Mouse (Mus musculus) liver, adult 2 months (tissue): ENCODE data around the gene 1700010B08Rik.

Experiments used
- CTCF ChIP-seq: fragments of 200-500 bp; IDR thresholded peaks from 2 replicates; pipeline ENCODE4 v1.5.1; 2011; ENCODE audit warnings: low read depth, low read length, control low read depth
- POLR2A ChIP-seq: fragments of 200-500 bp; IDR thresholded peaks from 2 replicates; pipeline ENCODE4 v1.6.1; 2011; ENCODE audit warnings: low read length, control low read depth; ENCODE audit not compliant: insufficient read depth; ENCODE audit errors: extremely low read depth

DNA sequence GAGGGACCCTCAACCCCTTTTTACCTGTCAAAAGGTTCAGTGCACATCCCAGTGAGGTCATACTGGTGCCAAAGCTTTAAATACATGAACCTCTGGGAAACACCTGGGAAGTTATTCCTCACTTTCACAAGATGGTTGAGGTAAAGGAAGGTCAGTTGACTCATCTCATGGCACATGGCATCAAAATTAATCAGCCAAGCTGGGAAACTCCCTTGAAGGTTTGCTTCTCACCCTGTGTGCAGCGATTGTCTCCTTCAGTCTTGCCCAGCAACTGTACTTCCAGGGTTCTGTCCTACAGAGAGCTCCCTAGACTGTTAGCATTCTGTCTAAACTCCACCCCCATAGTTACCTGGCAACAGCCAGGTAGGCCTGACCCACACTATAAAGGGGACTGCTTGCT is 39.1 kb upstream of the 1700010B08Rik start:
- TF ChIP-seq CTCF (no peak), POLR2A (no peak)
